Mouse (Mus musculus): ENCODE results near the gene Magi2. TPM values are rescaled to one million over a fixed set of nuclear protein-coding genes. Genes with fewer than 3 reads are reported as not detected.

The Magi2 gene
- polyA plus RNA-seq, 1 experiment = 1.6 TPM

DNA sequence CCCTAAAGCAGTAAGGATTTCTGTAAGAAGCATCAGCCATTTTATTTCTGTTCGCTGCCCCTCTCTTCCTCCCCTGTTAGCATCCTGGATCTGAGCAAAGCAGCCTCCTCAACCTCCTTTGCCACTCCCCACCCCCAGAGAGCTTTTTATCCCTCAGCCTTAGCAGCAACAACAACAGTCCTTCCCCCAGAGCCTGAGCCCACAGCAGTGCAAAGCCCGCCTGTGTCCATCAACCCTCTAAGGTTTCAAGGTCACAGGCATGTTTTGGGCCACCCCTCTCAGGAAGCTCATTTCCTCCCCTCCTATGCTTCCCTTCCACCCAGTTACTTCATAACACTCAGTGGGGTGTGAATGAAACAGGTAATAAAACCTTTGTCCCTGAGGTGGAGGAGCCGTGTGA lies 1309.7 kb downstream of the Magi2 start:
- Histone ChIP-seq H3K4me1 (replicated peaks; ENCODE audit: control insufficient read depth, insufficient read depth, low read length) (no peaks in the 10 kb centered on the region), H3K27ac (ENCODE audit: control insufficient read depth, insufficient read depth, low read length) (no peak overlapping the region), H3K36me3 (ENCODE audit: control insufficient read depth, insufficient read depth, low read length) (no peaks in the 10 kb centered on the region), H3K27me3 (ENCODE audit: control insufficient read depth, insufficient read depth, low read length) (no peaks in the 10 kb centered on the region), H3K4me3 (ENCODE audit: control insufficient read depth, insufficient read depth, low read length) (no peak overlapping the region)
- no peak for DNase-seq
- WGBS = 94% methylated on average over 3 of the region's 3 CpGs
- TF ChIP-seq POLR2A (IDR thresholded peaks at IDR 0.05; ENCODE audit: control insufficient read depth, extremely low read depth, insufficient read depth, low read length, poor library complexity) (no peak), CTCF (IDR thresholded peaks at IDR 0.05; ENCODE audit: borderline replicate concordance, control insufficient read depth, extremely low read depth, insufficient read depth, low read length, poor library complexity) (no peak)

GRCm38 (mm10) chr5:20537369-20538022 lies 1310.7 kb downstream of the Magi2 start:
- H3K4me3 ChIP-seq (ENCODE audit: control insufficient read depth, insufficient read depth, low read length) = no peak overlapping the region
- no peak overlapping the region for H3K27ac ChIP-seq (ENCODE audit: control insufficient read depth, insufficient read depth, low read length)
- no peaks in the 10 kb centered on the region for H3K36me3 ChIP-seq (ENCODE audit: control insufficient read depth, insufficient read depth, low read length)
- TF ChIP-seq CTCF (IDR thresholded peaks at IDR 0.05; ENCODE audit: borderline replicate concordance, control insufficient read depth, extremely low read depth, insufficient read depth, low read length, poor library complexity) = no peak
- TF ChIP-seq POLR2A (IDR thresholded peaks at IDR 0.05; ENCODE audit: control insufficient read depth, extremely low read depth, insufficient read depth, low read length, poor library complexity) = no peak
- H3K27me3 ChIP-seq (ENCODE audit: control insufficient read depth, insufficient read depth, low read length) = no peaks in the 10 kb centered on the region
- DNase-seq = no peak
- 87% methylated on average over 8 of the region's 8 CpGs for WGBS
- H3K4me1 ChIP-seq (replicated peaks; ENCODE audit: control insufficient read depth, insufficient read depth, low read length) = no peaks in the 10 kb centered on the region

- no peaks in the 10 kb centered on the region for H3K4me1 ChIP-seq (replicated peaks; ENCODE audit: control insufficient read depth, insufficient read depth, low read length)
- H3K27me3 ChIP-seq (ENCODE audit: control insufficient read depth, insufficient read depth, low read length) = no peaks in the 10 kb centered on the region
- no peak overlapping the region for H3K4me3 ChIP-seq (ENCODE audit: control insufficient read depth, insufficient read depth, low read length)
- DNase-seq = no peak
- 78% methylated on average over 5 of the region's 5 CpGs for WGBS
- H3K36me3 ChIP-seq (ENCODE audit: control insufficient read depth, insufficient read depth, low read length) = no peaks in the 10 kb centered on the region
- no peak overlapping the region for H3K27ac ChIP-seq (ENCODE audit: control insufficient read depth, insufficient read depth, low read length)
- no peak for TF ChIP-seq CTCF (IDR thresholded peaks at IDR 0.05; ENCODE audit: borderline replicate concordance, control insufficient read depth, extremely low read depth, insufficient read depth, low read length, poor library complexity)
- no peak for TF ChIP-seq POLR2A (IDR thresholded peaks at IDR 0.05; ENCODE audit: control insufficient read depth, extremely low read depth, insufficient read depth, low read length, poor library complexity)
Measured at GRCm38 (mm10) chr5:20544374-20544773, 1317.5 kb downstream of the Magi2 start.

DNA sequence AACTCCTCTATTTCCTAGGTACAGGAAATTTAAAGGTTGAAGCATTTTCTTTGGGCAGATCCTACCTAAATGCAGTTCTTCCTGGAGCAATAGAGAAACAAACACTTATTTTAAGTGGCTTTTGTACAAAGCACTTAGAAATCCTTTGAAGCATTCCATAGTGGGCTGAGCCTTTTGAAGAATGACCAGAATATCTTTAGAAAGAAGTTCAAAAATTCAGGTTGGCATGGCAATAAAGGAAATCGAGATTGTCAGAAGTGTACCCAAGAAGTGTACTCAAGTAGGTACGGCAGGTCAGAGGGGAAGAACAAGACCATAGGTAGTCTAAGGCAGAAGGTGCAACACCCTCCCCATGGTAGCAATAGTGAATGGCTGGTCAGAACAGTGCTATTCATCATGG lies 1332.5 kb downstream of the Magi2 start:
- WGBS = 79% methylated on average over 2 of the region's 2 CpGs
- Histone ChIP-seq H3K27ac (ENCODE audit: control insufficient read depth, insufficient read depth, low read length) (no peak overlapping the region), H3K4me1 (replicated peaks; ENCODE audit: control insufficient read depth, insufficient read depth, low read length) (no peaks in the 10 kb centered on the region), H3K36me3 (ENCODE audit: control insufficient read depth, insufficient read depth, low read length) (no peaks in the 10 kb centered on the region), H3K4me3 (ENCODE audit: control insufficient read depth, insufficient read depth, low read length) (no peak overlapping the region), H3K27me3 (ENCODE audit: control insufficient read depth, insufficient read depth, low read length) (no peaks in the 10 kb centered on the region)
- TF ChIP-seq CTCF (IDR thresholded peaks at IDR 0.05; ENCODE audit: borderline replicate concordance, control insufficient read depth, extremely low read depth, insufficient read depth, low read length, poor library complexity) (no peak), POLR2A (IDR thresholded peaks at IDR 0.05; ENCODE audit: control insufficient read depth, extremely low read depth, insufficient read depth, low read length, poor library complexity) (no peak)
- no peak for DNase-seq

DNA sequence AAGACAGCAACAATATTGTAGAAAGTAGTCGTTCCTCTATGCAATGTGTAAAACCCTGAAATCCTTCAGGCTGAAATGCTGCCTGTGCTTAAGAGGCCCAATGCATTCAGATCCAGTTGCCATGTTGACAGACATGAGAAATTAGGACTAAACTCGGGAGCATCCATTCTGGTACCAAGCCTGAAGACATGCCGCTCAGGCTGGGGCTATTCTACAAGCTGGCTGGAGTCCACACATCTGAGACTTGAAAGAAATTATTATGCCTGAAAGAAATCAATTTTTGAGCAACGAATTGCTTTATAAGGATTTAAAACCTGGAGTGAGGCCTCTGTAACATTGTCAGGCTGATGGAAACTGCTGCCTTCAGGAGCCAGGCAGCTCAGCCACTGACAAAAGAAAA lies 1333.0 kb downstream of the Magi2 start:
- no peak for DNase-seq
- TF ChIP-seq CTCF (IDR thresholded peaks at IDR 0.05; ENCODE audit: borderline replicate concordance, control insufficient read depth, extremely low read depth, insufficient read depth, low read length, poor library complexity) (no peak), POLR2A (IDR thresholded peaks at IDR 0.05; ENCODE audit: control insufficient read depth, extremely low read depth, insufficient read depth, low read length, poor library complexity) (no peak)
- H3K27ac ChIP-seq (ENCODE audit: control insufficient read depth, insufficient read depth, low read length) = no peak overlapping the region
- H3K4me3 ChIP-seq (ENCODE audit: control insufficient read depth, insufficient read depth, low read length) = no peak overlapping the region
- no peaks in the 10 kb centered on the region for H3K36me3 ChIP-seq (ENCODE audit: control insufficient read depth, insufficient read depth, low read length)
- no peaks in the 10 kb centered on the region for H3K4me1 ChIP-seq (replicated peaks; ENCODE audit: control insufficient read depth, insufficient read depth, low read length)
- WGBS = 93% methylated on average over 4 of the region's 4 CpGs
- H3K27me3 ChIP-seq (ENCODE audit: control insufficient read depth, insufficient read depth, low read length) = no peaks in the 10 kb centered on the region

GRCm38 (mm10) chr5:20568421-20568820 lies 1341.6 kb downstream of the Magi2 start:
- WGBS = 97% methylated on average over 6 of the region's 6 CpGs
- no peaks in the 10 kb centered on the region for H3K27me3 ChIP-seq (ENCODE audit: control insufficient read depth, insufficient read depth, low read length)
- no peak overlapping the region for H3K4me3 ChIP-seq (ENCODE audit: control insufficient read depth, insufficient read depth, low read length)
- no peaks in the 10 kb centered on the region for H3K4me1 ChIP-seq (replicated peaks; ENCODE audit: control insufficient read depth, insufficient read depth, low read length)
- H3K36me3 ChIP-seq (ENCODE audit: control insufficient read depth, insufficient read depth, low read length) = no peaks in the 10 kb centered on the region
- no peak for TF ChIP-seq POLR2A (IDR thresholded peaks at IDR 0.05; ENCODE audit: control insufficient read depth, extremely low read depth, insufficient read depth, low read length, poor library complexity)
- no peak for TF ChIP-seq CTCF (IDR thresholded peaks at IDR 0.05; ENCODE audit: borderline replicate concordance, control insufficient read depth, extremely low read depth, insufficient read depth, low read length, poor library complexity)
- no peak overlapping the region for H3K27ac ChIP-seq (ENCODE audit: control insufficient read depth, insufficient read depth, low read length)
- no peak for DNase-seq

- Histone ChIP-seq H3K27ac (ENCODE audit: control insufficient read depth, insufficient read depth, low read length) (no peak overlapping the region), H3K4me1 (replicated peaks; ENCODE audit: control insufficient read depth, insufficient read depth, low read length) (no peaks in the 10 kb centered on the region), H3K36me3 (ENCODE audit: control insufficient read depth, insufficient read depth, low read length) (no peaks in the 10 kb centered on the region), H3K27me3 (ENCODE audit: control insufficient read depth, insufficient read depth, low read length) (no peaks in the 10 kb centered on the region), H3K4me3 (ENCODE audit: control insufficient read depth, insufficient read depth, low read length) (no peak overlapping the region)
- no peak for DNase-seq
- WGBS = 95% methylated on average over 7 of the region's 7 CpGs
- no peak for TF ChIP-seq CTCF (IDR thresholded peaks at IDR 0.05; ENCODE audit: borderline replicate concordance, control insufficient read depth, extremely low read depth, insufficient read depth, low read length, poor library complexity)
- no peak for TF ChIP-seq POLR2A (IDR thresholded peaks at IDR 0.05; ENCODE audit: control insufficient read depth, extremely low read depth, insufficient read depth, low read length, poor library complexity)
Measured at GRCm38 (mm10) chr5:20568966-20569365, 1342.1 kb downstream of the Magi2 start.

Data from thymus, adult 2 months (tissue).